Mouse (Mus musculus) heart, embryonic 14.5 days (tissue): Measurements from ENCODE around the gene Prkra. TPM values are rescaled to one million over a fixed set of nuclear protein-coding genes. Genes with fewer than 3 reads are reported as not detected.
"Not testable (repeated sequence)": the region's sequence is repeated elsewhere in the genome, so short reads cannot be mapped to it uniquely, and the experiment has no call there.

Experiments
- ATAC-seq: fragments of 200-750 bp; cut with Nextera tagmentation; 2 replicates; pipeline ENCODE4 v1.8.0; 2017; ENCODE audit warnings: low read depth, moderate TSS enrichment; ENCODE audit not compliant: insufficient number of reproducible peaks, insufficient read depth, low FRiP score
- H3K27ac ChIP-seq, 2 experiments: fragments of 200-500 bp in 1 of 2; fragments of 300-500 bp in 1 of 2; sonication (generic) in 1 of 2; replicated peaks in 1 of 2; 2 replicates each; pipeline ENCODE4 v1.5.1; 2012 to 2014; ENCODE audit warnings: low read depth in 2 of 2, low read length in 2 of 2, control low read depth in 1 of 2, mild to moderate bottlenecking in 1 of 2, mixed read lengths in 1 of 2; ENCODE audit not compliant: control insufficient read depth in 1 of 2, insufficient read depth in 1 of 2
- H3K27me3 ChIP-seq: fragments of 300-500 bp; sonication (generic); 2 replicates; pipeline ENCODE4 v1.6.1; 2014; ENCODE audit warnings: mild to moderate bottlenecking, low read length, control low read depth; ENCODE audit not compliant: control insufficient read depth, insufficient read depth
- H3K36me3 ChIP-seq: fragments of 300-500 bp; sonication (generic); 2 replicates; pipeline ENCODE4 v1.6.1; 2014; ENCODE audit warnings: mild to moderate bottlenecking, control low read depth, low read length, mixed read lengths; ENCODE audit not compliant: control insufficient read depth, insufficient read depth
- H3K4me1 ChIP-seq, 2 experiments: fragments of 200-500 bp in 1 of 2; fragments of 300-500 bp in 1 of 2; sonication (generic) in 1 of 2; 2 replicates each; pipeline ENCODE4 v1.6.1; 2012 to 2014; ENCODE audit warnings: low read length in 2 of 2, control low read depth in 1 of 2, mixed read lengths in 1 of 2; ENCODE audit not compliant: control insufficient read depth in 2 of 2, insufficient read depth in 2 of 2
- H3K4me2 ChIP-seq: fragments of 300-500 bp; sonication (generic); 2 replicates; pipeline ENCODE4 v1.6.1; 2014; ENCODE audit warnings: mild to moderate bottlenecking, low read length
- H3K4me3 ChIP-seq, 2 experiments: fragments of 200-500 bp in 1 of 2; fragments of 300-500 bp in 1 of 2; sonication (generic) in 1 of 2; 2 replicates each; pipeline ENCODE4 v1.5.1; 2012 to 2014; ENCODE audit warnings: low read length in 2 of 2, mild to moderate bottlenecking in 2 of 2, control low read depth in 1 of 2, low read depth in 1 of 2, moderate library complexity in 1 of 2; ENCODE audit not compliant: control insufficient read depth in 1 of 2, insufficient read depth in 1 of 2
- H3K9ac ChIP-seq: fragments of 300-500 bp; sonication (generic); 2 replicates; pipeline ENCODE4 v1.6.1; 2014; ENCODE audit warnings: mild to moderate bottlenecking, low read length
- H3K9me3 ChIP-seq: fragments of 300-500 bp; sonication (generic); 2 replicates; pipeline ENCODE4 v1.6.1; 2016; ENCODE audit warnings: low read length, control low read depth; ENCODE audit not compliant: control insufficient read depth
- WGBS: fragments of 180-500 bp; shearing (Covaris S2); extraction: QIAGEN DNeasy Blood & Tissue Kit; methylation state at CpG from one replicate; pipeline ENCODE4 v1.1.7; 2014; 5-methylcytosine and 5-hydroxymethylcytosine counted together
- polyA plus RNA-seq: library from polyadenylated mRNA; unstranded; fragments of >200 nt; fragmentation: Nextera tagmentation; extraction: Ambion mirVana; gene quantifications from 2 replicates; pipeline ENCODE4 v1.2.1, GENCODE M21; 2014

The Prkra gene
- polyA plus RNA-seq, 1 experiment from 2014 or later: 38.9 TPM

DNA sequence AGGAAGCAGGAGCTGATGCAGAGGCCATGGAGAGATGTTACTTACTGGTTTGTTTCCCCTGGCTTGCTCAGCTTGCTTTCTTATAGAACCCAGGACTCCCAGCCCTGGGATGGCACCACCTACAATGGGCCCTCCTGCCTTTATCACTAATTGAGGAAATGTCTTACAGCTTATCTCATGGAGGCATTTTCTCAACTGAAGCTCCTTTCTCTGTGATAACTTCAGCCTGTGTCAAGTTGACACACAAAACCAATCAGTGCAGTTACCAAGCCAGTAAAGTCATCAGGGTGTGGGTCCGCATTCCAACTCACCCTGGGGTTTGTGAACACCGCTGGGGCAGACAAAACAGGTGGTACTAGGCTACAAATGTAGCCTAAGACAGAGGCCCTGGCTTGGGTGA lies 25.5 kb downstream of the Prkra start:
- 90% methylated on average over 2 of the region's 2 CpGs for WGBS
- ATAC-seq, H3K4me3 ChIP-seq: not testable (repeated sequence)

DNA sequence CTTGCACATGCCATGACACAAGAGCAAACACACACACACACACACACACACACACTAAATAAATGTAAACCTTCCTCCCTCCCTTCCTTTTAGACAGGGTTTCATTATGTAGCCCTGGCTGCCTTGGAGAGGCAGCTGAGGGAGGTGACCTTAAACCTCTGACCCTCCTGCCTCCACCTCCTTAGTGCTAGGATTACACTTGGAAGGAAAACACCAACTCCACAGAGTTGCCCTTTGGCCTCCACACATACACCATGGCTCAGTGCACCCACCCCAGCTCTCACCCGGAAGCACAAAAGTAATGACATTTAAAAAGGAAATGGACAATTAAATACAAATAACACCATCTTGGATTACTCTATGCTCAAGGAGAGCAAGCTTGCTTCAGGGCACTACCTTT lies 26.1 kb downstream of the Prkra start:
- H3K4me2 ChIP-seq: no peak overlapping the region
- WGBS: 88% methylated on average over 1 of the region's 1 CpGs
- ATAC-seq: no peak

More for the DNA sequence above, 25.5 kb downstream of the Prkra start:
- not testable (repeated sequence) for H3K27ac ChIP-seq, H3K27me3 ChIP-seq, H3K9ac ChIP-seq, H3K4me1 ChIP-seq, H3K4me2 ChIP-seq, H3K9me3 ChIP-seq
- peaks cover 25% of the 10 kb centered on the region for H3K36me3 ChIP-seq

DNA sequence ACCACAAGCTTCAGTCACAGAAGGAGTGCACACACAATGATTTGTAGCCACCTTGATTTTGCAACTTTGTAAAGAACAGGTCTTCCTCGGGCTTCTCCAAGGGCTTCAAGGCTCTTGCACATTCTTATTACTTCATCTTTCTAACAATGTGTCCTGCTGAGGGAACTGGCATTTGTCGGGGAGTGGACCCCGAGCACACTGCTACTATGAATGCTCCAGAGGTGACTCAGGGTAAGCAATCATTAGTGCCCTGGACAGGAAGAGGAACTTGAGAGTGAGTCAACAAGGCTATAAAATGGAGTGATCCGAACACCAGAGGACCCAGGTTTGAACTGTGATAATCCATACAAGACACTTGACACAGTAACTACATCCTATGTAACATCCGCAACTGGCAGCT lies 27.6 kb downstream of the Prkra start:
- no peaks in the 10 kb centered on the region for H3K9me3 ChIP-seq
- no peaks in the 10 kb centered on the region for H3K4me1 ChIP-seq
- no peak overlapping the region for H3K4me2 ChIP-seq
- no peak overlapping the region for H3K9ac ChIP-seq
- H3K36me3 ChIP-seq: peaks cover 12% of the 10 kb centered on the region
- no peak for ATAC-seq
- WGBS: 79% methylated on average over 5 of the region's 5 CpGs
- no peaks in the 10 kb centered on the region for H3K27me3 ChIP-seq
- H3K4me3 ChIP-seq: no peak overlapping the region
- no peak overlapping the region for H3K27ac ChIP-seq

More for the DNA sequence above, 26.1 kb downstream of the Prkra start:
- Histone ChIP-seq H3K27me3 (no peaks in the 10 kb centered on the region), H3K4me1 (no peaks in the 10 kb centered on the region), H3K27ac (no peak overlapping the region), H3K9ac (no peak overlapping the region), H3K4me3 (no peak overlapping the region), H3K36me3 (peaks cover 19% of the 10 kb centered on the region), H3K9me3 (0 out of 2 replicates have a peak, but pooled peaks cover 3% of the 10 kb centered on the region)

DNA sequence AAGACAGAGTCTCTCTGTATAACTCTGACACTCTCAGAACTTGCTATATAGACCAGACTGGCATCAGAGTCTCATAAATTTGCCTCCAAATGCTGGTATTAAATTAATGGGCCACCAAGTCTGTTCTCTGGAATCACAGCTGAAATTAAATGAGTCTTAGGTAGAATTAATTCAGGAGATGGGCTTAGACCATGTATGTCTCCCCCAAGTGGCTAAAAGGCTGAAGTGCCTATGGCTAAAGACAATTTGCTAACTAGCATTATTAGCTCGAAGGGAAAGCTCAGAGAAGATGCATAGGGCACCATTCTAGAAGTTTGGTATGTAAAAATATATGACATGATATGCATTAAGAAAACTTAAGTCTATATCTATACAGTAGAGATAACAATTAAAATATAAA lies 29.7 kb downstream of the Prkra start:
- H3K4me1 ChIP-seq: no peaks in the 10 kb centered on the region
- no peak overlapping the region for H3K4me2 ChIP-seq
- 34% methylated on average over 1 of the region's 1 CpGs for WGBS
- ATAC-seq: no peak
- no peak overlapping the region for H3K9ac ChIP-seq
- H3K27ac ChIP-seq: no peak overlapping the region
- no peaks in the 10 kb centered on the region for H3K36me3 ChIP-seq
- no peaks in the 10 kb centered on the region for H3K27me3 ChIP-seq
- H3K4me3 ChIP-seq: no peak overlapping the region
- no peaks in the 10 kb centered on the region for H3K9me3 ChIP-seq

DNA sequence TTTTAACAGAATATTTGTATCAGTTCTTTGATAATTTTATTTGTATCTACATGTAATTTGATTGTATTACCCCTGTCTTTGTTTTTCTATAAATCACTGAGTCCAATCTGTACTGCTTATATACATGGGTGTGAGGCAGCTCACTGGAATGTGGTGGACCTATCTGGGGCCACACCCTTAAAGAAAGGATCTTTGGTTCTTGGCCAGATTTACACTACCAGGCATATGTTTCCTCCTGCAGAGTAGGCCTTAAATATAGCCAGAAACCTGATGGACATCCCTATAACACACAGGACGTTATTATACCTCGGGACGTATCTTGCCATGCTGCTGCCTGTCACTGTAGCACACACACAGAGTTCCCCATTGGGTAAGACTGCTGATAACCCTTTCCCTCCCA lies 35.8 kb downstream of the Prkra start:
- Histone ChIP-seq H3K27ac (no peak overlapping the region), H3K4me2 (no peak overlapping the region), H3K27me3 (no peaks in the 10 kb centered on the region), H3K4me1 (peaks cover 0 to 8% of the 10 kb centered on the region in 2 experiments; a peak in 3 of 4 replicates), H3K9ac (no peak overlapping the region), H3K4me3 (no peak overlapping the region), H3K9me3 (no peaks in the 10 kb centered on the region), H3K36me3 (no peaks in the 10 kb centered on the region)
- no peak for ATAC-seq
- WGBS: 80% methylated on average over 3 of the region's 3 CpGs

DNA sequence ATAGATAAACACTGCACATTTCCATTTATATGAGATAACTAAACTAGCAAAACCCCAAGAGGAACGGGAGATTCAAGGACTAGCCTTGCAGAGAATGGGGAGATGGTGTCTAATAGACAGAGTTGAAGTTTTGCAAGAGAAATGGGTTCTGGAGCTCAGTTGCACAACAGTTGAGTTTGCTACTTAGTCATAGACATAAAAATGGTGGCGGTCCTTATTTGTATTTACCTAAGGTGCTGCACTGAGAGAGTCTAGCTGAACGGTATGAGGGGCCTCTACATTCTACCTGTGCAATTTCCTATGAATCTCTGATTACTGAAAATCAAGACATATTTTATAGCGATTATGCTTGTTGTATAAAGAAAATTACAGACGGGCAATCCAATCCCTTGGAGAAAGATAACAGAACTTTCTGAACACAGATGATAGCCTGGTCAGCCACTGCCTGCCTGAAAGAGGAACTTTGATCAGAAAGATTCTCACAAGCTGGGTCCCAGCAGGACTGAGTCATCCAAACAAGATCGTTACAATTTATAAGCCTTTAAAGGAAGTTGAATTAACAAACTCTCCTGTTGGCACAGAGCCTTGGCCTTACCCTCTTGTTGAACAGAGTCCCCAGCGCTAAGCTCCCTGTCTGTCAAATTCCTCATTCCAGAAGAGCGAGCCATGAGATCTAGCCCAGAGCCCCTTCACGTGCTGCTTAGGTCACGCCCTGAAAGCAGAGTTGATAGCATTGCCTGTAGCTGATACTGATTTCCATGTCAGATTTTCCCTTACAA lies 37.3 kb downstream of the Prkra start:
- Histone ChIP-seq H3K9ac (no peak overlapping the region), H3K4me2 (no peak overlapping the region), H3K4me1 (peaks cover 0 to 8% of the 10 kb centered on the region in 2 experiments; a peak in 3 of 4 replicates), H3K4me3 (no peak overlapping the region), H3K27me3 (no peaks in the 10 kb centered on the region), H3K27ac (no peak overlapping the region), H3K9me3 (no peaks in the 10 kb centered on the region), H3K36me3 (no peaks in the 10 kb centered on the region)
- 53% methylated on average over 10 of the region's 10 CpGs for WGBS
- ATAC-seq: no peak

DNA sequence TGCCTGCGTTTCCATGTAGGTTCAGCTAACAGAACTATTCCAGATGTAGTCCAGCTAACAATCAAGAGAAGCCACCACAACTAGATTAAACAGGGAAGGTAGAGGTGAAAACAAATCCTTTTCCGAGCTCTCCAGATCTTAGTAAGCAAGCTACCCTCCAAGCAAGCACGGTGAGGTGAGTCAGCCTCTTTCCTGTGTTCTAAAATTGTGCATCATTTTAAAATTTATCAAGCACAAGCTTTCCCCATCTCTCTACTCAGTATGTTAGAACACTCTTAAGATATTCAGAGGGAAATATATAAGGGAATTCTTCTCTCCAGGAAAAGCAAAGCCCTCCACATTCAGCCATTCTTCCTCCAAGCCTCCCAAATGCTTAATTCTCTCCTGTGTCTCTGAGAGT lies 41.1 kb downstream of the Prkra start:
- Histone ChIP-seq H3K9ac (no peak overlapping the region), H3K4me3 (no peak overlapping the region), H3K4me2 (no peak overlapping the region), H3K4me1 (peaks cover 0 to 8% of the 10 kb centered on the region in 2 experiments; a peak in 3 of 4 replicates), H3K9me3 (no peaks in the 10 kb centered on the region), H3K27me3 (no peaks in the 10 kb centered on the region), H3K36me3 (no peaks in the 10 kb centered on the region), H3K27ac (no peak overlapping the region)
- ATAC-seq: no peak
- WGBS: 80% methylated on average over 3 of the region's 3 CpGs

DNA sequence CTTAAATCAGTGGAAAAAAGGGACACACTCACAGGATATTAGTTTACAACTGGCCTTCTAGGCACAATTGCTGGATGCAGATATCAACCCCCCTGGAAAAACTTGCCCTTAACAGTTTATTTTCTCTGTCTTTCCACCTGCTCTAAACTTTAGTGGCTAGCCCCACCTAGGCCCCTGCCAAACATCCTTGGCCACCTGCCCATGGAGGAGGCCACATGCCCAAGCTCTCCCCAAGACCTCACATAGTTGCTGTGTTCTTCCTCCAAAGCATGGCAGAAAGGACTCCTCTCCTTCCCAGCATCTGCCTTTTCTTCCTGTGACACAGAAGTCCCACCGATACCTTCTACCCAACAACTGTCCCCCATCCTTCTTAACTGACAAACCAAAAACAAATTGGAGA lies 45.6 kb downstream of the Prkra start:
- H3K4me1 ChIP-seq: no peaks in the 10 kb centered on the region
- no peak overlapping the region for H3K4me3 ChIP-seq
- H3K36me3 ChIP-seq: no peaks in the 10 kb centered on the region
- 78% methylated on average over 1 of the region's 1 CpGs for WGBS
- H3K9ac ChIP-seq: no peak overlapping the region
- H3K27me3 ChIP-seq: no peaks in the 10 kb centered on the region
- no peak for ATAC-seq
- H3K9me3 ChIP-seq: no peaks in the 10 kb centered on the region
- H3K4me2 ChIP-seq: no peak overlapping the region
- no peak overlapping the region for H3K27ac ChIP-seq
